Mouse (Mus musculus) olfactory bulb, adult 2 months (tissue): ENCODE measurements around the gene Sept1. TPM values are rescaled to one million over a fixed set of nuclear protein-coding genes. Genes with fewer than 3 reads are reported as not detected.
A peak's percentile ranks its signal among the peaks of the same experiment; 100 is the strongest.

Experiments used
- H3K27ac ChIP-seq: fragments of 200-500 bp; 2 replicates; pipeline ENCODE4 v1.5.1; 2012; ENCODE audit warnings: low read depth, low read length; ENCODE audit not compliant: insufficient read depth
- H3K4me1 ChIP-seq: fragments of 200-500 bp; 2 replicates; pipeline ENCODE4 v1.6.1; 2012; ENCODE audit warnings: low read length; ENCODE audit not compliant: control insufficient read depth, insufficient read depth
- H3K4me3 ChIP-seq: fragments of 200-500 bp; 2 replicates; pipeline ENCODE4 v1.5.1; 2012; ENCODE audit warnings: mild to moderate bottlenecking, low read depth, low read length, moderate library complexity; ENCODE audit not compliant: insufficient read depth
- CTCF ChIP-seq: fragments of 200-500 bp; IDR thresholded peaks from 2 replicates; pipeline ENCODE4 v1.5.1; 2012; ENCODE audit warnings: low read depth, mild to moderate bottlenecking, low read length, moderate library complexity; ENCODE audit not compliant: insufficient read depth
- POLR2A ChIP-seq: fragments of 200-500 bp; IDR thresholded peaks from 2 replicates; pipeline ENCODE4 v1.6.1; 2012; ENCODE audit warnings: mild to moderate bottlenecking, low read depth, low read length, moderate library complexity; ENCODE audit not compliant: insufficient read depth
- WGBS: fragments of 180-500 bp; shearing (Covaris S2); methylation state at CpG from one replicate; pipeline ENCODE4 v1.1.7; 2018; 5-methylcytosine and 5-hydroxymethylcytosine counted together
- polyA plus RNA-seq: library from polyadenylated mRNA; stranded (reverse); fragments of >200 nt; gene quantifications from 2 replicates; pipeline ENCODE4 v1.2.4, GENCODE M21; 2012; ENCODE audit warnings: low replicate concordance; ENCODE audit not compliant: missing spikeins, insufficient read depth, insufficient read length

Sept1 gene
- polyA plus RNA-seq, 1 experiment = 2,394 TPM

GRCm38 (mm10) chr7:127223515-127224478, 9.1 kb downstream of the Sept1 start:
- TF ChIP-seq CTCF (no peak), POLR2A (no peak)
- H3K27ac ChIP-seq = no peak overlapping the region
- 88% methylated on average over 6 of the region's 6 CpGs for WGBS
- no peak overlapping the region for H3K4me3 ChIP-seq
- H3K4me1 ChIP-seq = no peaks in the 10 kb centered on the region

- Histone ChIP-seq H3K4me1 (no peaks in the 10 kb centered on the region), H3K4me3 (no peak overlapping the region), H3K27ac (no peak overlapping the region)
- TF ChIP-seq CTCF (no peak), POLR2A (no peak)
- over 99% methylated on average over 3 of the region's 3 CpGs for WGBS
These were observed 9.8 kb downstream of the Sept1 start for GRCm38 (mm10) chr7:127223106-127223505.

- TF ChIP-seq POLR2A (no peak), CTCF (no peak)
- Histone ChIP-seq H3K4me3 (no peak overlapping the region), H3K4me1 (no peaks in the 10 kb centered on the region), H3K27ac (no peak overlapping the region)
- 84% methylated on average over 6 of the region's 6 CpGs for WGBS
These were observed 12.5 kb downstream of the Sept1 start for GRCm38 (mm10) chr7:127220440-127220839.

- WGBS = 96% methylated on average over 4 of the region's 4 CpGs
- peaks cover 8% of the 10 kb centered on the region for H3K4me1 ChIP-seq
- TF ChIP-seq POLR2A = no peak
- TF ChIP-seq CTCF = no peak
These were observed 14.3 kb downstream of the Sept1 start for GRCm38 (mm10) chr7:127218670-127219069.

GRCm38 (mm10) chr7:127217901-127218642, 14.9 kb downstream of the Sept1 start:
- Histone ChIP-seq H3K27ac (no peak overlapping the region), H3K4me1 (peaks cover 8% of the 10 kb centered on the region), H3K4me3 (peak overlapping the region; percentile 2; the same call in 1 of the 2 replicates)
- TF ChIP-seq CTCF (no peak), POLR2A (no peak)
- WGBS = 86% methylated on average over 10 of the region's 10 CpGs

More at GRCm38 (mm10) chr7:127218670-127219069, 14.3 kb downstream of the Sept1 start:
- no peak overlapping the region for H3K27ac ChIP-seq
- H3K4me3 ChIP-seq = no peak overlapping the region

GRCm38 (mm10) chr7:127217475-127217874, 15.5 kb downstream of the Sept1 start:
- H3K4me3 ChIP-seq = no peak overlapping the region
- 98% methylated on average over 6 of the region's 6 CpGs for WGBS
- peaks cover 8% of the 10 kb centered on the region for H3K4me1 ChIP-seq
- no peak for TF ChIP-seq CTCF
- TF ChIP-seq POLR2A = no peak
- no peak overlapping the region for H3K27ac ChIP-seq

- TF ChIP-seq CTCF (no peak), POLR2A (no peak)
- 86% methylated on average over 5 of the region's 5 CpGs for whole genome bisulfite sequencing
These were observed 16.6 kb downstream of the Sept1 start for GRCm38 (mm10) chr7:127216307-127216706.

GRCm38 (mm10) chr7:127214981-127215871, 17.7 kb downstream of the Sept1 start:
- peak; percentile 38; the same call in 1 of the 2 replicates for TF ChIP-seq CTCF
- no peak for TF ChIP-seq POLR2A
- Histone ChIP-seq H3K4me1 (peaks cover 8% of the 10 kb centered on the region), H3K4me3 (peak overlapping the region; percentile 31), H3K27ac (no peak overlapping the region)
- 27% methylated on average over 33 of the region's 33 CpGs for WGBS

More at GRCm38 (mm10) chr7:127216307-127216706, 16.6 kb downstream of the Sept1 start:
- Histone ChIP-seq H3K4me1 (peaks cover 8% of the 10 kb centered on the region), H3K27ac (no peak overlapping the region), H3K4me3 (no peak overlapping the region)
